Mouse (Mus musculus) left cerebral cortex, adult 11 months (tissue): Measurements from ENCODE around the gene Xpot.

Experiments
- DNase-seq: peaks from one replicate; pipeline ENCODE4 v3.0.0; 2022; ENCODE audit warnings: low spot score

Gene Xpot

DNA sequence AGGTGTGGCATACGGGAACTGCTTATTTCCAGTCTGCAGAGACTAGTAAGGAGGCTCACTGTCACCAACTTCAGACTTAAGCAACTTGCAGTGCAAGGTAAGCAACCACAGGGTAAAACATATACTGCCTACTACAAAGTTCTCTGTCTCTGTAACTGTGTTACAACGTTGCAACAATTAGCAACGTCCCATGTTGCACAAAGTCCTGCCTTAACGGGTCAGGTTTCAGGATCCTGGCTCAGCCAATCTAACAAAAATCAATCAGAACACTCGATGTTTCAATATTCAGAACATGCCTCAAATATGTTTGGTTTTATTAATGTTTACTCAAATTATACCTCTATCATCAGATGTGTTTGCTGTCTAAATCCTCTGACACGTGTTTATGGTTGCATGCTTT is 3.7 kb downstream of the Xpot start:
- no peak for DNase-seq

DNA sequence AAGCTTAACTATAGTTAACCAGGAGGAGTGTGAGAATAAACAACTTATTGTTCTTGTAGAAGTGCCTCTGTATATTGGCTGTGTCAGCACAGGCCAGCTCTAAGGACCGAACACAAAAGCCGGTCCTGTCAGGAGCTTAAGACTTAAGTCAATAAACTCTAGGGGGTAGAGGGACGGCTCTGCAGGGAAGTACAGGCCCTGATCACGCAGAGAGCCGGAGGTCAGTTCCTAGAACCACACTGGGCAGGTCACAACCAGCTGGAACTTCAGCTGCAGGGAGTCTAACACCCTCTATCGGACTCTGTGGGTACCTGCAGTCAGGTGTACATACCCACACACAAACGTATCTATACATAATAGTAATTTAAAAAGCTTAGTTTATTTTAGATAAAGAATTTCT is 10.2 kb downstream of the Xpot start:
- no peak for DNase-seq

DNA sequence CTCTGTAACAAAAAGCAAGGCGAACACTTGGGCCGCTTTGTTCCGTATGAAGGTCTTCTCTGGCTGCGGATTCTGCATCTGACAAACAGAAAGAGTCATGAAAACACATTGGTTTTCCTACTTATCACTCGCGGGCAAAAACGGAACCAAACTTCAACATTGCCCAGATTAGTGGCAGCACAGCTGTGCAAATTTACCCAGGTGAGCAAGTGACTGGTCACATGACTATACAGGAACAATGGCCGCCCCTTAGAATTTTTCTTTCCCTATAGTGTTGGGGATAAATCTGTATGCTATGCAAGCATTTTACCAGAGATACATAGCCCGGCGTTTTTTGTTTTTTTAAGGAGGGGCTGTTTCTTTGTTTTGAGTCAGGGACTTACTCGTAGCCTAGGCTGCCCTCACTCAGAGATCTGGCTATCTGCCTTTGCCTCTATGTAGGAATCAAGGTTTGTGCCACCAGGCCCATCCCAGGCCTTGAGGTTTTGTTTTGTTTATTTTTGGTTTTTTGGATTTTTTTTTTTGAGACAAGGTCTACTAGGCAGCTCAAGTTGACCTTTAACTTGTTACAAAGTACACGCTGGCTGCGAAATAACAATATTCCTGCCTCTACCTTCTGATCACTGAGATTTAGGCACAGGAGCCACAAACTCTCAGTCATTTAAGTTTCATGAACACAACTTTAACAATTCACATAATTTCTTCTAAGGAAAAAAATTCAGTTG is 10.8 kb downstream of the Xpot start:
- no peak for DNase-seq

GRCm38 (mm10) chr10:121613570-121613969 is 12.6 kb downstream of the Xpot start:
- no peak for DNase-seq

DNA sequence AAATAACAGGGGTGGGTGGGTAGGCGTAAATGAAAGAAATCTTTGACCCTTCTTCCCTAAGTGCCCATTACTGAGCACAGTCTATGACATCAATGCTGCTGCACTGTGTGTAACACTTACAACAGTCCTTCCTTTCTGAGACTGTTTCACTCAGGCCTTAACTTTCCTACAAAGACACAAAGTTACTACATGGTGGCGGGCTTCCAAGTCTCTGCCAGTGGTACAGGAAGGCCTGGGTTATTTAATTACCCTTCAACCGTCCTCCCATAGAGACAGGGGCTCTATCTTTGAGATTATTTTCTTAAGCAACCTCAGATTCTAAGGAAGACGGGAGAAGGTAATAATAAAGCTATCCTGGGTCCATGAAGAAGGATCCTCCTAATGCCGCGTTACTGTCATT is 13.7 kb downstream of the Xpot start:
- DNase-seq, result no peak

- no peak for DNase-seq
These were observed 14.5 kb downstream of the Xpot start for GRCm38 (mm10) chr10:121611587-121611986.

DNA sequence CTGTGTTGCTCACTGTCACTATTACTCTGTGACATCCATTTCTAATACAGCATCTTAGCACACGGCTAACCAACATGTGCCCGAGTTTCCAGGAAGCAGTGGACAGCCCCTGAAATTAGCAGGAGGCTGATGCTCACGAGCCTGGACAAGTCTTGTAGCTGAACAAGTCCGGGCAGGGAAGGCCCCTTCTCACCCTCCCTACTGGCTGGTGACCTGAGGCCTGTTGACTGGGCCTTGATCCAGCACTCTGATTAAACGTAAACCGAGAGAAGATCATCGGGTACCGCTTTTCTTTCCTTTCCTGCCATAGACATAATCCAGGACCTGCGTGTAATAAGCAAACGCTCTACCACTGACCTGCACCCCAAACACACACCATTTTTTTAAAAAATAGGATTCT is 18.0 kb downstream of the Xpot start:
- DNase-seq, result no peak

DNA sequence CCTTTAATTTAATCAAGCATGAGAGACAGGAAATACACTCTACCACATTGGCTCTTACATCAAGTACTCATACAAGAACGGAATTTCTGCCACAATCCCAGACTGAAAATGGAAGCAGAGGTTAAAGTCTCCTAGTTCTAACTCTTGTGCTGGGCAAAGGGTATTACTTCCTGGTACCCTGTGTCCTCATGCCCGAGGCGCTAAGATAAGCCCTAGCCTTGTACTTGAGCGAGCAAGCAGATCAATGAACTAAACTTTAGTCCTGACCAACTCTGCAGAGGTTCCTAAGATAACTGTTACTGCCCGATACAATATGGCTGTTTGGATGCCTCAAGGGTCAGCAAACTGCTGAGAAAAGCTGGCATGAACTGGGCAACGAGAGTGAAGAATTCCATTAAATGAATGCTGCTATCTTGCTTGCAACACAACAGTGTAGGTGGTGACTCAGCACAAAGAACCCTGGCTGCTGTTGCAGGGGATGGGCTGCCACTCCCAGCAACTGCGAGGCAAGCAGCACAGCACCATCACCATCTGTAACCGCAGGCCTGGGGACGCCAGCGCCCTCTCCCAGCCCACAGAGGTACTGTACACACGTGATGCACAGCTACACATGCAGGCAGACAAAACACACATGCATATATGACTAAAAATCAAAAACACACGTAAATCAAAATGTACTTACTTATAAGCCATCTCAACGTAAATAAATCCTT is 21.3 kb downstream of the Xpot start:
- DNase-seq, result no peak

GRCm38 (mm10) chr10:121603556-121603955 is 22.6 kb downstream of the Xpot start:
- DNase-seq, result no peak

GRCm38 (mm10) chr10:121601272-121601671 is 24.9 kb downstream of the Xpot start:
- DNase-seq, result no peak

- no peak for DNase-seq
These were observed 29.6 kb downstream of the Xpot start for GRCm38 (mm10) chr10:121596580-121596979.

- no peak for DNase-seq
These were observed 35.0 kb downstream of the Xpot start for GRCm38 (mm10) chr10:121591106-121591505.

- no peak for DNase-seq
These were observed 38.7 kb downstream of the Xpot start for GRCm38 (mm10) chr10:121587371-121587840.

GRCm38 (mm10) chr10:121586675-121587370 is 39.3 kb downstream of the Xpot start, which contains the start of gene Tbk1:
Gene Tbk1 (minus strand): TSS chr10:121586787.
- peak; percentile 88 for DNase-seq

DNA sequence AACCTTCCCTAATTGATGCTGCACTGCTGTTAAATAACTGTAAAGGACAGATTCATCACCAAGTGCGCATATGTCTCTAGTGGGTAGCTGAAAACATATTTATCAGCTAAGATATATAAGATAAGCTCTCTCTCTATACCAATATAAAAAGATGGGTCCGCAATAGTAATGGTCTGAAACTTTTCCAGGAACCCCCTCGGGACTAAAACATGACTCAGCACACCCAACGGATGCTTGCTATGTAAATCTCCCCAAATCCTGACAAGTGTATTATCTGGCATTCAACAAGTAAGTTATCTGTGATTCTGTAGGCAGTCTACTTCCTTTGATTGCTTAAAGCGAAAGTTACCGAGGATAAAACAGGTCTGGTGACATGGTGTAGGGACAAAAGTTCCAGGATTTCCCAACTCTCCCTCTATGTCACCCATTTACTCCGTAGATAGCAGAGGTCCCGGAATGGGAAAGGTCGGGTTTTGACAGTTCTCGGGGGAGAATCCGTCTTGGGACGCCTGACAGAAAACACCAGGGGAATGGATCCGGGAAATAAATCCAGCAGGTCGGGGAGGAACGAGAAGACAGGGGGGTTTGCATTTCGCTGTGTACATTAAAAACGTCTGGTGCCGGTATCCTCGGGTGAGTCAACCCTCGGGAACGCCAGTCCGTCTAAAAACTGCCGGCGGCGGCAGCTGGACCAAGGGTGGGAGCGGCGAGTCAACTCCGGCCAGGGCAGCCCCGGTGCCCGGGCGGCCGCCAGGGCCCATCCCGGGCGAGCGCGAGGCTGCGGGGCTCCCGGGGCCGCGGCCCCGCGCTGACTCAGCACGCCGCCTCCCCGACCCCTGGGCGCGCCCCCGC is 40.1 kb downstream of the Xpot start:
- DNase-seq, result no peak

GRCm38 (mm10) chr10:121585056-121585790 is 40.9 kb downstream of the Xpot start:
- no peak for DNase-seq

GRCm38 (mm10) chr10:121584033-121584432 is 42.1 kb downstream of the Xpot start:
- DNase-seq, result no peak

GRCm38 (mm10) chr10:121583016-121583415 is 43.1 kb downstream of the Xpot start:
- DNase-seq, result no peak

DNA sequence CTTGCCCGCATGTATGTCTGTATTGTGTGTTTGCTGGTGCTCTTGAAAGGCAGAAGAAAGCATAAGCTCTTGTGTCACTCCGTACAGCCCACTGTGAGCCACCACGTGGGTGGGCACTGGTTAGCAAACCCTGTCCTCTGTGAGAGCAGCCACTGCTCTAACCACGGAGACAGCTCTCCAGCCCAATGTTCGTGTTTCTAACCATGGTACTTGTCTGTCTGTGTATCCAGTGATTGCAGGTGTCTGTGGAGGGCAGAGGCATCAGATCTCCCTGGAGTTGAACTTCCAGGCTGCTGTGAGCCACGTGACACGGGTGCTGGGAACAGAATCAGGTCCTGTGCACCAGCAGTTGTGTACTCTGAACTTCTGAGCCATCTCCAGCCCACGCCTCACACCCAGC is 43.8 kb downstream of the Xpot start:
- no peak for DNase-seq

DNA sequence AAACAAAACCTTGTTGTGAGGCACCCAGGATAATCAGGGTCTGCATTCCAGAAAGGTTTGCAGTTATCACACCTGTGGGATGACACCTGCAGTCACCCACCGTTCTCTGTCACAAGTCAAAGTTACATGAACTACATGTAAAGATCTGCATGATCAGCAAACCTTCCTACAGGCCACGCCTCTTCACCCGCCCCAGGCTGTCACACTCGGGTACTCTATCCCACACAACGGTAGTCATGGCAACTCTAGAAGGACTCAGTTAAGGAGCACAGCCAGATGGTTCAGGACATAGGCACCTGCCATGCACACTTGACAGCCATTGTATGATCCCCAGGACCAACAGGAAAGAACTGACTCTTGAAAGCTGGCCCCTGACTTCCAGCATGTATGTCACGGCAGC is 44.7 kb downstream of the Xpot start:
- no peak for DNase-seq

GRCm38 (mm10) chr10:121580381-121580780 is 45.8 kb downstream of the Xpot start:
- DNase-seq, result no peak
